Mouse (Mus musculus): ENCODE results near the gene Sema4a. TPM values are rescaled to one million over a fixed set of nuclear protein-coding genes. Genes with fewer than 3 reads are reported as not detected.

Sema4a gene
- polyA plus RNA-seq (2015; fragmentation: Nextera tagmentation; extraction: Ambion mirVana) = 27.9 and 32.7 TPM in 2 replicates

- H3K36me3 ChIP-seq (ENCODE audit: control insufficient read depth, insufficient read depth, low read length) = no peaks in the 10 kb centered on the region
- H3K4me2 ChIP-seq (replicated peaks; ENCODE audit: low read depth) = no peak within 1 kb of the TSS
- WGBS = 44% methylated on average over 12 of the region's 12 CpGs
- no peak for DNase-seq (ENCODE audit: low spot score)
- ATAC-seq (ENCODE audit: low FRiP score, low TSS enrichment) = no peak
- no peak within 1 kb of the TSS for H3K27ac ChIP-seq (replicated peaks)
- H3K9me3 ChIP-seq (ENCODE audit: control insufficient read depth, low read length) = no peaks in the 10 kb centered on the region
- no peaks in the 10 kb centered on the region for H3K27me3 ChIP-seq (ENCODE audit: control insufficient read depth, insufficient read depth, low read length)
- TF ChIP-seq EP300 (optimal IDR thresholded peaks at IDR 0.05) (no peak), CTCF (IDR thresholded peaks at IDR 0.05; ENCODE audit: low read depth) (no peak)
- H3K4me1 ChIP-seq (replicated peaks; ENCODE audit: control insufficient read depth, insufficient read depth) = 0 out of 2 replicates have a peak, but pooled peaks cover 5% of the 10 kb centered on the region
- no peak within 1 kb of the TSS for H3K4me3 ChIP-seq (ENCODE audit: low read depth, low read length)
- no peak within 1 kb of the TSS for H3K9ac ChIP-seq (ENCODE audit: low read length)
These were observed at the start of gene Sema4a for GRCm38 (mm10) chr3:88460983-88461696. Gene Sema4a, minus strand, starts transcription at chr3:88461182.

DNA sequence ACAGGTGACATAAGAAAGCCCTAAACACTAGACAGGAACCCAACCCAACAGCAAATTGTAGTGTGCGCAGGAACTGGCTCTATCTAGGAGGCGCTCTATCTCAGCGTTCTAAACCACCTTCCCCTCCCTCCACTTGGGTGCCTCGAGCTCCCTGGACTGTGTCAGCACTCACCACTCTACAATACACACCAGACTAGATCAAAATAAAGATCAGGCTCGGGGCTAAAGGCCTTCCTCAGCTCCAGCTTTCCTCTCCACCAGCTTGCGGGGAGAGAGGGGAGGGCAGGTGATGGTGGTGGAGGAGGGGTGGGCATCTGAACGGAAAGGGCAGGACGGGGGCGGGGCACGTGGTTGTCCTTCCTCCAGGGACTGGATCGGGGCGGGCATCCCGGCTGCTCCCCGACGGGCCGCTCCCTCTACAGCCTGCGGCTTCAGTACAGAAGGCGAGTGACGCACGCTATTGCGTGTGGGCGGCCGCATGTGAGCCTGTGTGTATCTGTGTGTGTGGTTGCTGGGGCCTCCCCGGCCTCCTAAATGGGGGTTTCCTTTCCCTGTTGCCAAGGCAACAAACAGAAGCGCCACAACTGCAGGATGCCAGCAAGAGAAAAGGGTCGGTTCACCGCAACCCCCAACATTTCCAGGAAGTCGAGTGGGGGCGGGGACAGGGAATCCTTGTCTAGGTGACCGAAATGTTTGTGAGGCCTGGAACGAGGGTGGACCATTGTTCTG lies 48.9 kb upstream of the Sema4a start, which contains the start of gene Lmna:
TSS of gene Lmna (minus strand) at position 265 of the 729 bp plus-strand sequence.
- peak; percentile 75 for TF ChIP-seq EP300 (optimal IDR thresholded peaks at IDR 0.05)
- peak; percentile 68 for TF ChIP-seq CTCF (IDR thresholded peaks at IDR 0.05; ENCODE audit: low read depth)
- peak; percentile 98 for DNase-seq (ENCODE audit: low spot score)
- WGBS = 2% methylated on average over 27 of the region's 31 CpGs
- Histone ChIP-seq H3K36me3 (ENCODE audit: control insufficient read depth, insufficient read depth, low read length) (no peaks in the 10 kb centered on the region), H3K4me3 (ENCODE audit: low read depth, low read length) (peak within 1 kb of the TSS; percentile 30), H3K4me1 (replicated peaks; ENCODE audit: control insufficient read depth, insufficient read depth) (peaks cover 25% of the 10 kb centered on the region), H3K27ac (replicated peaks) (peak within 1 kb of the TSS; percentile 93), H3K9me3 (ENCODE audit: control insufficient read depth, low read length) (no peaks in the 10 kb centered on the region), H3K9ac (ENCODE audit: low read length) (peak within 1 kb of the TSS; percentile 47), H3K4me2 (replicated peaks; ENCODE audit: low read depth) (peak within 1 kb of the TSS; percentile 60), H3K27me3 (ENCODE audit: control insufficient read depth, insufficient read depth, low read length) (no peaks in the 10 kb centered on the region)
- ATAC-seq (ENCODE audit: low FRiP score, low TSS enrichment) = peak; percentile 96

DNA sequence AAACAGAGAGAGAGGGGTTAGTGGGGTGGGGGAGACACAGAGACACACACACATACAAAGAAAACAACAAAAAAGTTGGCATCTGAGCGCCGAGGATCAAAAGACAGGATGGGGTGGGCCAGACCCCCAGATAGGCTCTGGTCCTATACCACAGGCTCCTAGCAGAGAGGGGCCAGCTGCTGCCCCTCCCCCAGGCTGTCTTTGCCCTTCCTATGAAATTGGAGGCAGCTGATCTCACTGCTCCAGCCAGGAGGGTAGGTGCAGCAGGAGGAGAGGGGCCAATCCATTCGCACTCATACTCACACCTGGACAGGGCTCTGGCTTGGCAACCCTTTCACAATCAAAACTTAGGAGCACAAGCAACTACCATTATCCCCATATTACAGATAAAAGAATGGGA lies 48.3 kb upstream of the Sema4a start:
- DNase-seq (ENCODE audit: low spot score) (no peak), ATAC-seq (ENCODE audit: low FRiP score, low TSS enrichment) (peak; percentile 10; the same call in 1 of the 2 replicates)
- H3K36me3 ChIP-seq (ENCODE audit: control insufficient read depth, insufficient read depth, low read length) = no peaks in the 10 kb centered on the region
- no peaks in the 10 kb centered on the region for H3K9me3 ChIP-seq (ENCODE audit: control insufficient read depth, low read length)
- no peaks in the 10 kb centered on the region for H3K27me3 ChIP-seq (ENCODE audit: control insufficient read depth, insufficient read depth, low read length)
- H3K4me3 ChIP-seq (ENCODE audit: low read depth, low read length) = peak overlapping the region; percentile 30
- 55% methylated on average over 3 of the region's 3 CpGs for WGBS
- peak overlapping the region; percentile 47; the same call in 1 of the 2 replicates for H3K9ac ChIP-seq (ENCODE audit: low read length)
- H3K4me2 ChIP-seq (replicated peaks; ENCODE audit: low read depth) = peak overlapping the region; percentile 60
- TF ChIP-seq EP300 (optimal IDR thresholded peaks at IDR 0.05) = no peak
- peaks cover 20% of the 10 kb centered on the region for H3K4me1 ChIP-seq (replicated peaks; ENCODE audit: control insufficient read depth, insufficient read depth)
- H3K27ac ChIP-seq (replicated peaks) = peak overlapping the region; percentile 93

DNA sequence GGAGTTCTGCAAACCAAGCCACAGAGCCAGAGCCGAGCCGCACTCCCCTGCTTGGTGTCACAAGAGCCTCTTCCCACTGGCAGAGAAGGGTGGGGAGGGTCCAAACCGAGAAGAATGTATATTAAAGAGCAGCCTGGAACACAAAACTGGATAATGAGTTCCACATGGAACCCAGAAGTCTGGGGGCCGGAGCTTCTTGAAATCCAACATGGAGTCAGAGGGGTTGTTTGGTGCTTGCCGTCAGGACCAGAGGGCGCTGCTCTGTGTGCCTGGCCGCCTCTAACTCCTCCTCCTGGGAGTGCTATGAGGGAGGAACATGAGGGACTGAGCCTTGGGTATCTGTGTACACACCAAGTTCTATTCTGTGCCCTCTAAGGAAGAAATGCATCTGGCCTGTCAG lies 44.8 kb upstream of the Sema4a start:
- no peak overlapping the region for H3K4me2 ChIP-seq (replicated peaks; ENCODE audit: low read depth)
- TF ChIP-seq EP300 (optimal IDR thresholded peaks at IDR 0.05) (no peak), CTCF (IDR thresholded peaks at IDR 0.05; ENCODE audit: low read depth) (no peak; the same call in 1 of the 2 replicates)
- no peak for ATAC-seq (ENCODE audit: low FRiP score, low TSS enrichment)
- peaks cover 10% of the 10 kb centered on the region for H3K4me1 ChIP-seq (replicated peaks; ENCODE audit: control insufficient read depth, insufficient read depth)
- H3K27me3 ChIP-seq (ENCODE audit: control insufficient read depth, insufficient read depth, low read length) = no peaks in the 10 kb centered on the region
- no peaks in the 10 kb centered on the region for H3K9me3 ChIP-seq (ENCODE audit: control insufficient read depth, low read length)
- no peak overlapping the region for H3K9ac ChIP-seq (ENCODE audit: low read length)
- H3K36me3 ChIP-seq (ENCODE audit: control insufficient read depth, insufficient read depth, low read length) = no peaks in the 10 kb centered on the region
- no peak for DNase-seq (ENCODE audit: low spot score)
- peak overlapping the region; percentile 45; the same call in 1 of the 2 replicates for H3K27ac ChIP-seq (replicated peaks)
- H3K4me3 ChIP-seq (ENCODE audit: low read depth, low read length) = no peak overlapping the region
- 48% methylated on average over 7 of the region's 7 CpGs for WGBS

DNA sequence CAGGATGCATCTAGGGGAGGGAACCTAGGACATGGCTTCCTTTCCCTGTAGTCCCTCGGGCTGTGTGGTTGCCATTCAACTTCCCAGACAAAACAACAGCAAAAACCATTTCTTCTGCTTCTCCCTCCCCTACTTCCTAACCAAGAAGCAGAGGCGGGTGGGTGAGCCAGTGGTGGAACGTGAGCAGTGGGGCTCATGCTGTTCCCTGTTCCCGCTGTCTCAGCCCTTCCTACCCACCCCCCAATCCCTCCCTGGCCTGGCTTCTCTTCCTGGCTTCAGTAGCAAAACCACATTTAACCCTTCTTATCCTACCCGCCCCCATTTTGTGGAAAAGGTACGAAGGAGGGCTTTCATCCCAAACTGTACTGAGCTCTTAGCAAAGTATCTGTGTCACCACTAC lies 44.1 kb upstream of the Sema4a start:
- H3K9ac ChIP-seq (ENCODE audit: low read length) = no peak overlapping the region
- DNase-seq (ENCODE audit: low spot score) (no peak), ATAC-seq (ENCODE audit: low FRiP score, low TSS enrichment) (no peak)
- no peaks in the 10 kb centered on the region for H3K9me3 ChIP-seq (ENCODE audit: control insufficient read depth, low read length)
- no peaks in the 10 kb centered on the region for H3K27me3 ChIP-seq (ENCODE audit: control insufficient read depth, insufficient read depth, low read length)
- no peak overlapping the region for H3K4me2 ChIP-seq (replicated peaks; ENCODE audit: low read depth)
- no peaks in the 10 kb centered on the region for H3K36me3 ChIP-seq (ENCODE audit: control insufficient read depth, insufficient read depth, low read length)
- whole genome bisulfite sequencing = 52% methylated on average over 6 of the region's 6 CpGs
- TF ChIP-seq CTCF (IDR thresholded peaks at IDR 0.05; ENCODE audit: low read depth) (no peak), EP300 (optimal IDR thresholded peaks at IDR 0.05) (no peak)
- H3K4me1 ChIP-seq (replicated peaks; ENCODE audit: control insufficient read depth, insufficient read depth) = peaks cover 13% of the 10 kb centered on the region
- peak overlapping the region; percentile 45 for H3K27ac ChIP-seq (replicated peaks)
- H3K4me3 ChIP-seq (ENCODE audit: low read depth, low read length) = no peak overlapping the region
